Mouse (Mus musculus) left cerebral cortex, adult 6 months (tissue): ENCODE results near the gene Vmn1r64. TPM values are rescaled to one million over a fixed set of nuclear protein-coding genes. Genes with fewer than 3 reads are reported as not detected.

Experiments
- long read RNA-seq, 2 experiments: library from polyadenylated mRNA; unstranded; transcript quantifications; one replicate each; pipeline ENCODE4 v2.0.0; 2019 to 2020
- polyA plus RNA-seq: library from polyadenylated mRNA; unstranded; fragments of <200 nt; fragmentation: Nextera tagmentation; gene quantifications from 2 replicates; pipeline ENCODE4 v1.2.3, GENCODE M21; 2021

Vmn1r64 gene
- not detected in 2 replicates for polyA plus RNA-seq
- long read RNA-seq, experiment 1 = 0 reads
- long read RNA-seq, experiment 2 = 0 reads

GRCm38 (mm10) chr7:5884442-5884841 lies at the start of gene Vmn1r64:
Gene Vmn1r64 (minus strand): TSS chr7:5884542.

Other genes starting within 250 kb of the Vmn1r64 start
- not detected in 2 replicates for gene Vmn1r62, start 210.9 kb downstream of the Vmn1r64 start, polyA plus RNA-seq
- not detected in 2 replicates for gene Vmn1r63, start 79.1 kb downstream of the Vmn1r64 start, polyA plus RNA-seq
- gene Vmn1r65, start 126.5 kb upstream of the Vmn1r64 start, polyA plus RNA-seq = not detected in 2 replicates
- not detected in 2 replicates for gene Nlrp4c, start 160.6 kb upstream of the Vmn1r64 start, polyA plus RNA-seq